Mouse (Mus musculus) ES-E14 (cell line): ENCODE data around the gene Gm3047. TPM values are rescaled to one million over a fixed set of nuclear protein-coding genes. Genes with fewer than 3 reads are reported as not detected.
"Not testable (repeated sequence)": the region's sequence is repeated elsewhere in the genome, so short reads cannot be mapped to it uniquely, and the experiment has no call there.

Source experiments
- DNase-seq: peaks from one replicate; pipeline ENCODE4 v3.0.0-alpha.2; 2013; ENCODE audit warnings: low read depth, low spot score
- H3K27ac ChIP-seq: 2 replicates; pipeline ENCODE4 v1.5.1; 2012; ENCODE audit warnings: low read depth, mild to moderate bottlenecking, low read length, moderate library complexity, mixed read lengths; ENCODE audit not compliant: poor library complexity, insufficient read depth, severe bottlenecking
- H3K36me3 ChIP-seq: 2 replicates; pipeline ENCODE4 v1.6.1; 2012; ENCODE audit warnings: mild to moderate bottlenecking, low read length, moderate library complexity, mixed read lengths; ENCODE audit not compliant: control insufficient read depth, poor library complexity, insufficient read depth, severe bottlenecking
- H3K4me1 ChIP-seq, 2 experiments: fragments of 150-350 bp in 1 of 2; sonication (generic) in 1 of 2; 2 replicates each; pipeline ENCODE4 v1.6.1; 2012; ENCODE audit warnings: low read length in 2 of 2, mild to moderate bottlenecking in 1 of 2, mixed read lengths in 1 of 2; ENCODE audit not compliant: control insufficient read depth in 2 of 2, insufficient read depth in 2 of 2, poor library complexity in 1 of 2
- H3K4me3 ChIP-seq, 2 experiments: fragments of 150-350 bp in 1 of 2; sonication (generic) in 1 of 2; 2 replicates each; pipeline ENCODE4 v1.5.1; 2012; ENCODE audit warnings: low read length in 2 of 2, low read depth in 1 of 2, mild to moderate bottlenecking in 1 of 2, mixed read lengths in 1 of 2; ENCODE audit not compliant: insufficient read depth in 1 of 2, poor library complexity in 1 of 2, severe bottlenecking in 1 of 2
- H3K9ac ChIP-seq: 2 replicates; pipeline ENCODE4 v1.6.1; 2012; ENCODE audit warnings: low read depth, mild to moderate bottlenecking, low read length, mixed read lengths; ENCODE audit not compliant: poor library complexity, insufficient read depth, severe bottlenecking
- H3K9me3 ChIP-seq: fragments of 150-350 bp; sonication (generic); 2 replicates; pipeline ENCODE4 v1.6.1; 2012; ENCODE audit warnings: low read depth, mild to moderate bottlenecking, low read length; ENCODE audit not compliant: control insufficient read depth, insufficient read depth
- in situ Hi-C, 2 experiments: fragments of 600-800 bp; cut with MboI; formaldehyde crosslinking; loops; one replicate each; pipeline ENCODE4 v1.15.1; 2025; ENCODE audit warnings: low sequenced_read_pairs in 2 of 2, inconsistent platforms in 1 of 2; ENCODE audit not compliant: unreplicated experiment in 2 of 2
- total RNA-seq: library from RNA; depleted of rRNA; stranded (reverse); fragments of 300-350 nt; gene quantifications from 2 replicates; pipeline ENCODE4 v1.2.3, GENCODE M21; 2012; rRNA removed

The Gm3047 gene
- not detected in 2 replicates for total RNA-seq

- H3K36me3 ChIP-seq, H3K4me1 ChIP-seq, H3K4me3 ChIP-seq, H3K9me3 ChIP-seq, in situ Hi-C loops, DNase-seq, H3K9ac ChIP-seq, H3K27ac ChIP-seq: not testable (repeated sequence)
These were observed at the start of gene Gm3047 for GRCm38 (mm10) chr14:4555105-4555504. Gene Gm3047, plus strand, starts transcription at chr14:4555405.

Other genes with a start within 250 kb of the Gm3047 start
- gene Gm3149, start 238.1 kb upstream of the Gm3047 start, total RNA-seq, result 0.54 and 0.85 TPM in 2 replicates
- gene 2610042L04Rik, start 220.6 kb upstream of the Gm3047 start, total RNA-seq, result 0.67 and 1.1 TPM in 2 replicates
- 0.09 TPM in 1 of 2 replicates, not detected in the other for gene Gm3159, start 157.9 kb upstream of the Gm3047 start, total RNA-seq
- gene Gm3164, start 140.0 kb upstream of the Gm3047 start, total RNA-seq, result 0.26 and 0.58 TPM in 2 replicates
- gene Gm3173, start 124.4 kb upstream of the Gm3047 start, total RNA-seq, result not detected in 2 replicates
- gene Gm3182, start 73.7 kb upstream of the Gm3047 start, total RNA-seq, result not detected in 2 replicates
- 0.18 TPM in 1 of 2 replicates, not detected in the other for gene Gm8159, start 76.9 kb downstream of the Gm3047 start, total RNA-seq
- gene Gm3239, start 108.8 kb downstream of the Gm3047 start, total RNA-seq, result 0.26 and 0.40 TPM in 2 replicates
- not detected in 2 replicates for gene Gm7876, start 153.8 kb downstream of the Gm3047 start, total RNA-seq
- 0.22 and 0.26 TPM in 2 replicates for gene Gm3252, start 171.4 kb downstream of the Gm3047 start, total RNA-seq
- not detected in 2 replicates for gene Gm9602, start 220.9 kb downstream of the Gm3047 start, total RNA-seq